Mouse (Mus musculus) layer of hippocampus, adult 9-11 months (tissue): ENCODE results near the gene Ypel1.

Experiments
- DNase-seq: peaks from one replicate; pipeline ENCODE4 v3.0.0; 2022

Gene Ypel1

DNA sequence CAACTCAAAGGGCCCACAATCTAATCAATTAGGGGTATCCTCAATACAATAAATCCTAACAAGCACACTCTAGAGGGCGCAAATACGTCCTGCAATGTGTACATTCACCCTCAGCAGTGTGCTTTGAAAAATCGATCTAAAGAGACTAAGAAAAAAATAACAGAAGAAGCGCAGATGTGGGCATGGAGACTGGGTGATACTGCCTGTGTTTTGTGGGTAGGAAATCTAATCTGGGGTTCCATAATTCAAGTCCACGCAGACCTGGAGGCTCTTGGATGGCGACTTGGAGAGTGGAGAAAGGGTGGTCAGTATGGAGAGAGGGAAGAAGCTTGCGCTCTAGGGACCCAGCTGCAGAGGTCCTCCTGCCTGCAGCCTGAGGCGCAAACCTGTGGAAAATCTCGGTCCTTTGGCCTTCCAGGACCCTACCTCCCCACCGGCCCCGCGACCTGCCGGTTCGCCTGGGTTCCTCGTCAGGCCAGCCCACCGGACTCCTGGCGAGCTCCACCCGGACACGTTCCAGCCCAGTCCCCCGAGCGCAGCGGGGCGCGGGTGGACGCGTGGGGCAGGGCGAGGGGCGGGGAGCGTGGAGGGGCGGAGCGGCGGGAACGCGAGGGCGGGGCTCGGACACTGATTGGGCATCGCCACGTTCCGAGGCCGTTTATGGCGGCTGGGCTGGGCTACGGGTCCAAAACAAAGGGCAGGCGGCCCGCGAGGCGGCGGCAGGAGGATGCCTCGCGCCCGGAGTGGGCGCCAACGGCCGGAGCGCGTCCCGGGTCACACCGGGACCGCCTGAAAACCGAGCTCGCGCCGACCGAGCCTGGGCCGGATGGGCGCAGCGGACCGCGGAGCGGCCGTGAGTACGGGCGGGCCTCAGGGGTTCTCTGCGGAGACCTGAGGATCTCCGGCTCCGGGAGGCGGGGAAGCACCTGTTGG lies at the start of gene Ypel1:
Ypel1 (plus strand) TSS at position 186 of the 933 bp plus-strand sequence.
- DNase-seq: peak; percentile 82

DNA sequence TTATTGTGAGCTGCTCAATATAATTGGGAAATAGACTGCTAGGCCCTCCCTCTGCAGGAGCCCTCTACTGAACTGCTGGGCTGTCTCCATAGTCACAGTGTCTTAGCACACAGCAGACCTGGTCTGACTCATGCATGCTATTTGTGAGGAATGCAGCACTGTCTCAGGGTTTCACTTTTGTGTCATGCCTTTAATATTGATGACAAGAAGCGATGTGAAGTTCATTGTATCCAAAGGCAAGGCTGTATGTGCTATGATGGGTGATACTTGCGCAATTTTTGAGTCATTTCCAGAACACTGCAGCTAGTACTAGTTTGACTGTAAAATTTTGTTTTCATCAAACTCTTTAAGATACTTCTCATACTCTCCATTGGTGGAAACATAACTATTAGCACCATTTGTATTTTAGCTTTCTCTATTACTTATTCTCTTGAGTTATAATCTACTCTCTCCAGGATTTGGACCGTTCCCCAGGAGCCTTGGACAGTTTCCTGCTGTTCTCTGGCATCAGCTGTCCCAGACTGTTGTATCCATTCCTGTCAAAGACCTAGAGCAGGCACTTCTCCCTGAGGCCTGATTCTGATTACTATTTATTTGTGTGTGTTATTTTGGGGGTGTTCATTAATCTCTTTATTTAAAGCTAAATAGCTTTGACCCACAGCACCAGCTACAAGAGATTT lies 44.9 kb upstream of the Ypel1 start:
- DNase-seq: peak; percentile 30

DNA sequence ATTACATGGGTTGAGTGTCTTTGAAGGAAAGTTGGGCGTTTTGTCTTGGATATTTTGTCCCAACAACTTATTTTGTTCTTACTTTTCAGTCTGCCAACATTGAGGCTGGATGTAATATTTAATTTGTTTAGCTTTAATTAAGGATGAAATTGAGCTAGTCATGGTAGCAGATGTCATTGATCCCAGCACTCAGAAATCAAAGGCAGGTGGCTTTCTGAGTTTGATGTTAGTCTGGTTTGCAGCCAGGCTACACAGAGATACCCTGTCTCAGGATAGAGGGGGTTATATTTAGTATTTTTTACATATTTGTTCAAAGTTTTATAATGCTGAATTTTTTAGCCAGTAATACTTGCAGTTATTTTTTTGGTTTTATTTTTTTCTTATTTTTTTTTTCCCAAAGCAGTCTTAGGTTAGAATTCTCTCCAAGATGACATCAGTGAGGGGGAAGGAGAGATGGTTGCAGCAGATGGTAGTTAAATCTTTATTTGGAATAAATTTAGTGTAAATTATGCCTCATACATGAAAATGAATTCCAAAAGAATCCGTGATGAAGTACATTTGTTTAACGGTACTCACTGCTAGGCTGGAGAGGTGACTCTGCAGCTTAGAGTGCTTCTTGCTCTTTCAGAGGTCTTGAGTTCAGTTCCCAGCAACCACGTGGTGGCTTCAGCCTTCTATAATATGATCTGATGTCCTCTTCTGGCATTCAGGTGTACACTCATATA lies 39.4 kb upstream of the Ypel1 start:
- DNase-seq: no peak

DNA sequence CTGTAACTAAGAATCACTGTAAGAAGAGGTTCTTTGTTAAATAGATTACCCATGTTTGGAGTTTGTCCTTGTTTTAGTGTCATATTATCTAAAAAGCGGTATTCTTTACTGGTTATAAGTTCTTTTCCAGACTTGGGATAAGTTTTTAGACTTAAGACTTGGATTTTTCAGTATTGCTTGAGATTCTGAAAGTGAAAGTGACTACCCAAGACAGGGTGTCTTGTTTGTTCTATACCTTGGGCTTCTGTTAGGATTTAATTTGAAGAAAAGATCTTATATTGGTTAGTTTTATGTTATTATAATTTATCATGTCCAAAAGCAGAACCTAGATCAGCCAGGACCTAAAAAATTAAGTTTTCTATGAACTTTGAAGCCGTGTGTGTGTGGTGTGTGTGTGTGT lies 35.7 kb upstream of the Ypel1 start:
- no peak for DNase-seq

DNA sequence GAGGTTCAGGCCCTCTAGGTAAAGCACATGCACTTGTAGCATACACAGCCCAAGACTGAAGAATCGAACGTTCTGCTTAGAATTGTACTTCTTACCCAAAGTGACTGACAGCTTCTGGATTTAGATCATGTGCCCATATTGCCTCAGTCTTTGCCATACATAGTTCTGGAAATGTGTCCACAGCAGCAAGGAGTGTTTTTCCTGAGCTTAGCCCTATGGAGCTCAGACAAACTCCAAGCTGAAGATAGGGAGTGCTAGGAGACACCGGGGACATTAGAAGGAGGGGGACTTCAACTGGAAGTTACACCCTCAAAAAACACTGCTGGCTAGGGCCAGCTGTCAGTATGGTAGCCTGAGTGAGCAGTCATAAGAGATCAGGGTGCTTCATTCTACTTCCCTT lies 28.8 kb upstream of the Ypel1 start:
- no peak for DNase-seq

DNA sequence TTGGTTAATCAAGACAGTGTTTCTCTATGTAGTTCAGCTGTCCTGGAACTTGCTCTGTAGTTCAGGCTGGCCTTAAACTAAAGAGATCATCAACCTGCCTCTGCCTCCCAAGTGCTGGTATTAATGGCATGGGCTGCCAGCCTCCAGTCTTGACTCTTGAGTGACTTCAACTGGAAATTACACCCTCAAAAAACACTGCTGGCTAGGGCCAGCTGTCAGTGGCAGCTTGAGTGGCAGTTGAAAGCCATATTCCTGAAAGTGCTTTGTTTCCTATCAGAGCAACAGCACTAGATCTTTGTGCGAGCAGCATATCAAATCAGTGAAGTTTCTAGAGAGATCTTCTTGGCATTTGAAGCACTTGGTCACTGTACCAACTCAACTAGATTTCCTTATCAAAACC lies 28.1 kb upstream of the Ypel1 start:
- DNase-seq: no peak

DNA sequence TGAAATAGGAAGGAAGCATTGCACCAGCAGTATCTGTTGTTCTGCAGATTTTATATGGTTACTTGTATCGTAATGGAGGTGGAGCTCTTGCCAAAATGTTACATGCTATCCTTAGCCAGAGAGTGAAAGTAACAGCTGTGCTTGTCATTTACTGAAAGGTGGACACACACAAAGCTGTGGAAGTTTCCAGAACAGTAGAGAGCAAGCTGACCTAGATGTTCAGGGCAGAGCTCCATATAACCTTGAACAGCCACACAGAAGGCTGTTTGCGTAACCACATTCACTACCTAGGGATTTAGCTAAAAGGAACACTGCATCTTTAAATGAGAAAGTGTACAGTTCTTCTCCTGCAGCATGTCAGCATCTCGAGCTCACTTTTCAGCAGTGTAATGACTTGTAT lies 25.2 kb upstream of the Ypel1 start:
- no peak for DNase-seq

DNA sequence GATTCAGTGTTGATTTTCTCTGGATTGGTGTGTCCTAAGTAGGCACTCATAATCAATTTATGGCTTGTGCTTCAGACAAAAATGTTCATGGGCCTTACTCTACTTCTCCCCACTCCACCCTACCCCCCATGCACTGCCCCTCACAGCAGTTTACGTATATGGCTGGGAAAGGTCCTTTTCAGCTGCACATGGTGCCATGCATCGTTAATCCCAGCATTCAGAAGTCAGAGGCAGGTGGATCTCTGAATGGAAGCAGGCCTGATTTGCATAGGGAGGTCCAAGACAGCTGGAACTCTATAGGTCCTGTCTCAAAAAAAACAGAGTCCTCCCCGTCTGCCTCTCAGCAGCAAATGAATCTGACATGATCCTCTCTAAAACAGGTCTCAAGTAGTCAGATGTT lies 24.2 kb upstream of the Ypel1 start:
- DNase-seq: no peak

DNA sequence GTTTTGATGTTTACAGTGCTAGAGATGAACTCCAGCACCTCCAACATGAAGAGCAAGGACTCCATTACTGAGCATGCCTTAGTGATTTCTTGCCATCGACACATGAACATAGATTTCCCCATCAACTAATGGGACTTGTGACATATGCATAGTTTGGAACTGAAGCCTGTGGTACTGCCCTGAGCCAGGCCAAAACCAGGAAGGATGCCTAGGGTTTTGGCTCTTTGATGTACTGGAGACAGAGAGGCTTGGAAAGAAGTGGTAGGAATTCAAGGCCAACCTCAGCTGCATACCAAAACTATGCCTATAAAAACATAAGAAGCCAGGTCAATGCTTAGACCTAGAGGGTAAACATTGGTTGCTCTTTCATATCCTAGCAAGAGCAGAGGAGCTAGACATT lies 19.6 kb upstream of the Ypel1 start:
- no peak for DNase-seq

DNA sequence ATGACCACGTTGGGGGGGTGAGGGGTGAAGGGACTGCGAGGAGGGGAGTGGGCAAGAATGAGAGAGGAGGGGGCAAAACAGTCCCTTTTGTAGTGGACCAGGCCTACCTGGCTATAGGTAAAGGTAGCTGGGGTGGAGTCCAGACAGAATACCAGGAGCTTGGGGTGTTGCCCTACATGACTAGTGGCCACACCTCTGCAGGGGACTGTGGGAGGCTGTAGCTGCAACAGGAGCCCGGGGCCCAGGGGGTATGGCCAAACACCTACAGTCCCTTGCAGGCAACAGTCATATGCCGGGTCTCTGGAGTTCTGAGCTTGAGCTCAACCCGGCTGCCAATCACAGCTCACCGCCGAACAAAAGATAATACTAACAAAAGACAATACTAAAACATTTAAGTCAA lies 17.4 kb upstream of the Ypel1 start:
- DNase-seq: no peak

DNA sequence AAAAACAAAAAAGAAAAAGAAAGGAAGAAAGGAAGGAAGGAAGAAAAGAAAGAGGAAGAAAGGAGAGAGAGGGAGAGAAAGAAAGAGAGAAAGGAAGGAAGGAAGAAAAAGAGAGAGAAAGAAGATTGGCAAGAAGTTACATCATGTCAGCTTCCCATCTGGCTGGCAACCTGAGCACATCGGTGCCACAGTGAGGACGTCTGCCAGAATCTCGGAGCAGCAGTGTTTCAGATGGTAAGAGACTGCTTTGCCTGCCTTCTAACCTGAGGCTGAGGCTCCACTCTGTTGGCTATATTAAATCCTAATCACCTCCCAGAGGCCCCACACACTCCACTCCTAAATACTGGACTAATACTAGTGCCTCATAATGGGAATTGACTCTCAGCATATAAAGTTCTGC lies 15.6 kb upstream of the Ypel1 start:
- DNase-seq: no peak

DNA sequence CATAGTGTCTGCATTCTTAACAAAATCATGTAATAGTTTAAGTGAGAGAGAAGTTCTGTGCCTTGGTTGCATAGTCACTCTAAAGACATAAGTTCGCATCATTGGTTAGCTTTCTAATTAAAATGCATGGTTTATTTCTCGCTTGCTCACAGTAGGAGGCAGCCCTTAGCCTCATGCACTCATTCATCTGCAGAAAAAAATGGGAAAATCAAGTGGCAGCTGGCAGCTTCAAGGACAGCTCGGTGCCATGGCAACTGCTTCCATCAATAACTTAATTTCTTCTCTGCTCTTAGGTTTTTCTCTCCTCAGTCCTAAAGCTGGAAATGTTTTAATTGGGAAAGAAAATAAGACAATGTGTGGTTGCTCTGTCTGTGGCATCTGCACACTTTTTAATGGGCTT lies 13.9 kb upstream of the Ypel1 start:
- DNase-seq: peak; percentile 78

DNA sequence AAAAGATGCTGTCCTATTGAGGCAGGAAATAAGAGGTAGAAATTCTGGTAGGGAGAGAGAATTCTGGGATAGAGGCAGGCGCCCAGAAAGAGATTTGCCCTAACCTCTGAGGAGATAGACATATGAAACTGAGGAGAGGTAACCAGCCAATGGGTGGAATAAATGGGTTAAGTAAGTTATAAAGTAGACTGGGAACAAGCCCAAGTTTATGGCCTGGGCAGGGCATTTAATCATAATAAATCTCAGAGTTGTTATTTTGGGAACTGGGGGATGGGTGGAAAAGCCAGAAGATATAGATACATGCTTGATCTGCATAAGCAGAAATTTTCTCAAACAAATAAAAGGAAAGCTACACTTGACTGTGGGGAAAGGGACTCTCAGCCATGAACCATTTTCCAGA lies 7.2 kb upstream of the Ypel1 start:
- DNase-seq: no peak

DNA sequence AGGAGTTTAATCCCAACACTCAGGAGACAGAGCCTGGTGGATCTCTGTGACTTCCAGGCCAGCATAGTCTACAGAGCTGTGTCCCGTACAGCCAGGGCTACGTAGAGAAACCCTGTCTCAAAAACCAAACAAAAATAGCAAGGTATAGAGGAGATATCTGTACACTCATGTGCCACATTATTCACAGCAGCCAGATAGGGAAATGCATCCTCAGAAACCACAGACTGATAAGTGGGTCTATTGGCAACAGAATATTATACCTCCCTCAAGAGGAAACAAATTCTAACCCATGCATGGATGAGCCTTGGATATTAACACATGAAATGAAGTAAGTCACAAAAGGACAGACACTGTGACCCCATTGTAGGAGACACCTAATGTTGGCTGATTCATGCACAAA lies 1.9 kb upstream of the Ypel1 start:
- DNase-seq: no peak

DNA sequence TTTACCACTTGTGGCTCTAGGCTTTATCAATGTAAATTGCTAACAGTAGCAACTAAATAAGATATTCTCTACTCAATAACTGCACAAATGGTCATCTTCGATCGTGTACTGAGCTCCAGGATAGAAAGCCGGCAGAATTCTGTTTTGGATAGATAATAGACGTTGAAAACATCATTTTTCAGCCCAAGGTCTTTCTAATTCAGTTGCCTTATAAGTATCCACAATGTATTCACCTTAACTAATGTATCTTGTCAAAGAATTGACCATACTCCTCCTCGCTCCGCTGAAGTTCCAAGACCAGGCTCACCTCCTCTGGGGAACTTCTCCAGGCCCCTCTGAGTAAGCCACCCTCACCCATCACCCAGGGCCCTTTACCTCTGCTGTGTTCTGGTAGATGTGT lies 1.2 kb downstream of the Ypel1 start:
- DNase-seq: no peak

DNA sequence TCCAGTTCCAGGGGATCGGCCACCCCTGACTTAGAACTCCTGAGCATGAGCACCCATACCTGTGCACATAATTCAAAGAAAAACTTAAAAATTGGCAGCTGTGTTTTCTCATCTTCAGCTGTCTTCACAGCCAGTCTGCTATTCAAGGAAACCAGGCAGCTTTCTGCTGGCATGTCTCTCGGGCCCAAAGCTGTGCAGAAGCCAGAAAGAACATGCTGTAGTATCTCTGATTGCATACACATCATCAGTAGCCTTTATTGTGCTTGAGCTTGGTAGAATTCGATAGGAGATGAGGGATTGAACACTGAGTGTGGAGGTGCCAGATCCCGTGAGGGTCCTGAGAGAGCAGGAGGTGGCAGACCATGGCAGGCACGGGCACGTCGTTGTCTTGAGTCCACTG lies 3.5 kb downstream of the Ypel1 start:
- peak; percentile 56 for DNase-seq

DNA sequence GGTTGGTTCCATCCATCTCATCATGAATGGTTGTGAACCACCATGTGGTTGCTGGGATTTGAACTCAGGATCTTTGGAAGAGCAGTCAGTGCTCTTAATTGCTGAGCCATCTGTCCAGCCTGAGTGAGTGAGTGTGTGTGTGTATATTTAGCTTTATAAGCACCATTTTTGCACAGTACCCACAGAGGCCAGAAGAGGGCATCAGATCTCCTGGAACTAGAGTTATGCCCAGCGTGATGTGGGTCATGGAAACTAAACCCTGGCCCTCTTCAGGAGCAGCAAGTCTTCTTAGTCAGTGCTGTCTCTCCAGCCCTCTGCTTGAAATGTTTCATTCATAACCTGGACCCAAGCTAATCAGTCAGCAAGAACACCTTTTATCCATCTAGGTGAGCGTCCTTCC lies 6.8 kb downstream of the Ypel1 start:
- no peak for DNase-seq

DNA sequence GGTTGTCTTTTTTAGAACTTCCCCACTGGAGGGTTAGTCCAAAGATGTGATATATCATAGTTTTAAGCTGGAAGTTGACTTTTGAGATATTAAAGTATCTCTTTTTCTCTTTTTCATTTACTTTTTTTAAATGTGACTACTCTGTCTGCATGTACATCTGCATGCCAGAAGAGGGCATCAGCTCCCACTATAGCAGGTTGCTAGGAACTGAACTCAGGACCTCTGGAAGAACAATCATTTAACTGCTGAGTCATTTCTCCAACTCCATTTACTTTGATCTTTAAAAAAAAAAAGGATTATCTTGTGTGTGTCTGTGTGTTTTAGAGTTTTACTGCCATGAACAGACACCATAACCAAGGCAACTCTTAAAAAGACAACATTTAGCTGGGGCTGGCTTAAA lies 7.4 kb downstream of the Ypel1 start:
- no peak for DNase-seq

DNA sequence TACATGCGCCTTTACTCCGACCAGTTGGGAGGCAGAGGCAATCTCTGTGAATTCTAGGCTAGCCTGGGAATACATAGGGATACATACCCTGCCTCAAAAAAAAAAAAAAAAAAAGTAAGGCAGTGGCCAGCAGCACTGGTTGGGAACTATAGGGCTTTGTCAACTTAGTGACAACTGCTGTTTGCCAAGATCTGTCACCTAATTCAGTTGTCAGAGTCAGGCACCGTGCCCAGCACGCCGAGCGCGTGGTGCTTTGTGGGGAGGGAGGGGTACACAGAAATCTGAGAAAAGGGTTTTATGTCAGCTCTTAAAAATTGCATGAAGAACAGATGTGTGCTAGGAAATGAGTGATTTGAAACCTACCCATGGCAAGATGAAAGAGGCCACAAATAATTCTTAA lies 8.6 kb downstream of the Ypel1 start:
- peak; percentile 46 for DNase-seq

DNA sequence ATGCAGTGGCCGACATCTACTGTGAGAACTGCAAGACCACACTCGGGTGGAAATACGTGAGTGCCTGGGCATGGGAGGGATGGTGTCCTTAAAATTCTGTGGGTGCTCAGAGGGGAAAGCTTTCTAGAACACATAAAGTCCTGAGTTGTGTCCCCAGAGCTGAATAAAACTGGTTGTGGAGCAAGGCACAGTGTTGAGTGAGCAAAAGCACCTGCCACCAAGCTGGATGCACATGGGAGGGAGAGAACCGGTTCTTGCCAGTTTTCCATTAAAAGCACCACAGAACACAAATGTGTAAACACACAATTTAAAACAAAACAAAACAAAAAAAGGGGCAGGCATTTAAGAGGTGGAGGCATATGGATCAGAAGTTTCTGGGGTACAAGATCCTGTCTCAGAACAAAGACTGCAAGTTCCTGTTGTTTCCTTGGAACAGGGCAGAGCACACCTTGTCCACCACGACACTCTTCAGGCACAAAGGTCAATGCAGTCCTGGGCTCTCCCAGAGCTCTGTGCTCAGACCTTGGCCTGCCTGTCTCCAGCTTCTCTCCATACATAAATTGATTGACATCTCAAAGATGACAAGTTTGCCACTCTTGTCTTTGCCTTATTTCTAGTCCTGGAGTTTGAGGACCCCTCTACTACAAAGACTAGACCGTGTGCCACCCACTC lies 12.8 kb downstream of the Ypel1 start:
- DNase-seq: no peak

DNA sequence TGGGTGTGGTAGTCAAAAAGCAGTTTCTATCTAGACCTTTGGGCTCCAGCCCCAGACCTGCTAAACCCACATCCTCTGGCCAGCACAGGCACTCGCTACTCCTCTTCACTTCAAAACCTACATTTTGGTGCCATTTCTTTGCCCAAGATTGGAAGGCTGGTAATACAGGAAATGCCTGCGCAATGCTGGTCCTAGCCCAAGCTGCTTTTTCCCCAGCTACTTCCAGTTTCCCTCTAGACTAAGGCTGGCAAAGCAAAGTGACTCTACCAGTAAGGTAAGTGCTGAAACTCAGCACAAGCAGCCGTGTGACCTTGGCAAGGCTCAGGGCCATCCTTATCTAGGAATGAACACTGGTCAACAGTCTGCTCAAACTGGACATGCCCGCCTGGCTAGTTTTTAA lies 16.1 kb downstream of the Ypel1 start:
- DNase-seq: no peak

DNA sequence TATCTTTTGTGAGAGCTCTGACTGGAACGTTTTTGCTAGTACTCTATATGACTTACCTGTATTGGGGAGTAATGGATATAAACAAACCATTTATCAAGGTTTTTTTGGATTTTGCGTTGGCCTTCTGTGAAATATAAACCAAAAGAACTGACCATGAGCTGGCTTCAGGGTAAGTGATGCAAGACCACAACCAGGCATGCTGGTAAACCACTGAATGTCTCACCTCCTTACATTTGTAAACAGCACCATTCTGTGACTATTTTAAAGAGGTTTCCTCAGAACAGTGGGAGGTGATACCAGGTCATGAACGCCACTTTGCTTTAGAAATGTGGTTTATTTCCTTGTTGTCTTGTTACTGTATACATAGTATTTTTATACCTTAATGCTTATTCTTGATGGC lies 16.7 kb downstream of the Ypel1 start:
- no peak for DNase-seq

DNA sequence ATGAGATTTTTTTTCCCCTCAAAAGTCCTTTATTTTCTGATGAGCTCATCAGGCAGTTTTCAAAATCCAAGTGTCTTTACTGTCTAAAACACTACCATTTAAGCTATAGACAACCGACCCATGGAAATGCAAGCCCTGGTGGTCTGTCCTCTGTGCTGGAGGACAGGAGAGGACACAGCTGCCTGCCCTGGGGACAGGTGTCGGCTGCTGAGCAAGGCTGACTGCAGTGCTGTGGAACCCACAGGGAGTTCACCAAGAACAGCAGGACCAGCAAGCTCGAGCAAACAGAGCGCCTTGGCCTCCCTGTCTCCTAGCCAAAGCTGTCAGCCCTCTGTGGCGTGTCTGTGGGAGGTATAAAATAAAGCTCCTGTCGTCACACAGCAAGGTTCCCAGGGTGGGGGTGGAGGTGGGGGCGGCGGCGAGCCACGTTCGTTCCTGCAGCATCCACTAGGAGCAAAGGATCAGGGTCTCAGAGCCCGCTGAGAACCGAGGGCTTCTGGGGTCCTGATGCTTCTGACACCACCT lies 17.2 kb downstream of the Ypel1 start:
- no peak for DNase-seq
